Mouse (Mus musculus) embryonic facial prominence, embryonic 12.5 days (tissue): ENCODE measurements at regions not wholly inside any gene's neighbourhood (a gene's known extent, or its start where the extent isn't known, plus 50 kb on each side); places are given as distances from the start of the nearest gene placed in this dataset.
A peak's percentile ranks its signal among the peaks of the same experiment; 100 is the strongest.

Source experiments
- ATAC-seq: fragments of 200-750 bp; cut with Nextera tagmentation; 2 replicates; pipeline ENCODE4 v1.8.0; 2017; ENCODE audit not compliant: insufficient number of reproducible peaks, insufficient read depth, low FRiP score, low TSS enrichment
- H3K27ac ChIP-seq: fragments of 300-500 bp; sonication (generic); 2 replicates; pipeline ENCODE4 v1.5.1; 2016; ENCODE audit warnings: mild to moderate bottlenecking
- H3K27me3 ChIP-seq: fragments of 300-500 bp; sonication (generic); 2 replicates; pipeline ENCODE4 v1.6.1; 2016; ENCODE audit warnings: mild to moderate bottlenecking, moderate library complexity
- H3K36me3 ChIP-seq: fragments of 300-500 bp; sonication (generic); 2 replicates; pipeline ENCODE4 v1.6.1; 2016; ENCODE audit warnings: mild to moderate bottlenecking
- H3K4me1 ChIP-seq: fragments of 300-500 bp; sonication (generic); 2 replicates; pipeline ENCODE4 v1.6.1; 2016
- H3K4me2 ChIP-seq: fragments of 300-500 bp; sonication (generic); replicated peaks from 2 replicates; pipeline ENCODE4 v1.6.1; 2016; ENCODE audit warnings: mild to moderate bottlenecking, moderate library complexity
- H3K4me3 ChIP-seq: fragments of 300-500 bp; sonication (generic); 2 replicates; pipeline ENCODE4 v1.5.1; 2016; ENCODE audit warnings: mild to moderate bottlenecking
- H3K9ac ChIP-seq: fragments of 300-500 bp; sonication (generic); 2 replicates; pipeline ENCODE4 v1.6.1; 2016; ENCODE audit warnings: mild to moderate bottlenecking, moderate library complexity
- H3K9me3 ChIP-seq: fragments of 300-500 bp; sonication (generic); 2 replicates; pipeline ENCODE4 v1.6.1; 2016; ENCODE audit warnings: mild to moderate bottlenecking, moderate library complexity
- WGBS: fragments of 180-500 bp; shearing (Covaris S2); methylation state at CpG from one replicate; pipeline ENCODE4 v1.1.7; 2016; 5-methylcytosine and 5-hydroxymethylcytosine counted together

GRCm38 (mm10) chr2:128414588-128415240 lies 176.3 kb upstream of the Spdye4c start:
- no peak overlapping the region for H3K4me2 ChIP-seq
- no peaks in the 10 kb centered on the region; the same call in 1 of the 2 replicates for H3K4me1 ChIP-seq
- WGBS, result 82% methylated on average over 17 of the region's 17 CpGs
- no peaks in the 10 kb centered on the region for H3K36me3 ChIP-seq
- H3K4me3 ChIP-seq, result no peak overlapping the region
- H3K9me3 ChIP-seq, result no peaks in the 10 kb centered on the region
- H3K27ac ChIP-seq, result no peak overlapping the region
- ATAC-seq, result no peak
- 0 out of 2 replicates have a peak, but pooled peaks cover under 1% of the 10 kb centered on the region for H3K27me3 ChIP-seq
- no peak overlapping the region for H3K9ac ChIP-seq

GRCm38 (mm10) chr2:128416416-128416815 lies 174.6 kb upstream of the Spdye4c start:
- Histone ChIP-seq H3K4me2 (no peak overlapping the region), H3K4me1 (no peaks in the 10 kb centered on the region; the same call in 1 of the 2 replicates), H3K27ac (no peak overlapping the region), H3K27me3 (no peaks in the 10 kb centered on the region), H3K36me3 (no peaks in the 10 kb centered on the region), H3K9ac (no peak overlapping the region), H3K9me3 (no peaks in the 10 kb centered on the region), H3K4me3 (no peak overlapping the region)
- ATAC-seq, result no peak
- 66% methylated on average over 7 of the region's 7 CpGs for WGBS

GRCm38 (mm10) chr2:128418960-128419359 lies 172.0 kb upstream of the Spdye4c start:
- no peaks in the 10 kb centered on the region for H3K9me3 ChIP-seq
- no peak overlapping the region for H3K9ac ChIP-seq
- H3K4me3 ChIP-seq, result no peak overlapping the region
- no peaks in the 10 kb centered on the region for H3K27me3 ChIP-seq
- no peak for ATAC-seq
- no peak overlapping the region for H3K4me2 ChIP-seq
- no peaks in the 10 kb centered on the region; the same call in 1 of the 2 replicates for H3K4me1 ChIP-seq
- H3K36me3 ChIP-seq, result no peaks in the 10 kb centered on the region
- 81% methylated on average over 3 of the region's 3 CpGs for WGBS
- H3K27ac ChIP-seq, result no peak overlapping the region

GRCm38 (mm10) chr2:128420406-128420805 lies 170.6 kb upstream of the Spdye4c start:
- Histone ChIP-seq H3K27ac (no peak overlapping the region), H3K9ac (no peak overlapping the region), H3K4me3 (no peak overlapping the region), H3K4me2 (no peak overlapping the region), H3K27me3 (no peaks in the 10 kb centered on the region), H3K4me1 (no peaks in the 10 kb centered on the region; the same call in 1 of the 2 replicates), H3K36me3 (no peaks in the 10 kb centered on the region), H3K9me3 (no peaks in the 10 kb centered on the region)
- ATAC-seq, result no peak
- WGBS, result 71% methylated on average over 10 of the region's 10 CpGs

GRCm38 (mm10) chr2:128422677-128423076 lies 168.3 kb upstream of the Spdye4c start:
- Histone ChIP-seq H3K4me2 (no peak overlapping the region), H3K9me3 (no peaks in the 10 kb centered on the region), H3K36me3 (no peaks in the 10 kb centered on the region), H3K27ac (no peak overlapping the region), H3K4me3 (no peak overlapping the region), H3K27me3 (no peaks in the 10 kb centered on the region), H3K4me1 (no peaks in the 10 kb centered on the region; the same call in 1 of the 2 replicates), H3K9ac (no peak overlapping the region)
- ATAC-seq, result no peak
- WGBS, result 37% methylated on average over 6 of the region's 6 CpGs

- Histone ChIP-seq H3K27me3 (no peaks in the 10 kb centered on the region), H3K9me3 (no peaks in the 10 kb centered on the region), H3K36me3 (no peaks in the 10 kb centered on the region), H3K4me1 (peaks cover 14% of the 10 kb centered on the region), H3K27ac (no peak overlapping the region), H3K4me3 (no peak overlapping the region), H3K4me2 (no peak overlapping the region), H3K9ac (no peak overlapping the region)
- 73% methylated on average over 7 of the region's 7 CpGs for WGBS
- ATAC-seq, result no peak
These were observed 166.8 kb upstream of the Spdye4c start for GRCm38 (mm10) chr2:128424236-128424635.

GRCm38 (mm10) chr2:128427181-128427880 lies 163.7 kb upstream of the Spdye4c start:
- Histone ChIP-seq H3K4me2 (no peak overlapping the region), H3K4me1 (peaks cover 27% of the 10 kb centered on the region), H3K9me3 (no peaks in the 10 kb centered on the region), H3K36me3 (no peaks in the 10 kb centered on the region), H3K27me3 (no peaks in the 10 kb centered on the region), H3K9ac (no peak overlapping the region), H3K4me3 (no peak overlapping the region), H3K27ac (no peak overlapping the region)
- WGBS, result 86% methylated on average over 6 of the region's 6 CpGs
- no peak for ATAC-seq

GRCm38 (mm10) chr2:128428154-128428553 lies 162.9 kb upstream of the Spdye4c start:
- peaks cover 27% of the 10 kb centered on the region for H3K4me1 ChIP-seq
- no peaks in the 10 kb centered on the region for H3K27me3 ChIP-seq
- 13% methylated on average over 7 of the region's 7 CpGs for WGBS
- H3K27ac ChIP-seq, result no peak overlapping the region
- H3K4me2 ChIP-seq, result no peak overlapping the region
- no peaks in the 10 kb centered on the region for H3K36me3 ChIP-seq
- H3K9ac ChIP-seq, result no peak overlapping the region
- H3K9me3 ChIP-seq, result no peaks in the 10 kb centered on the region
- no peak for ATAC-seq
- no peak overlapping the region for H3K4me3 ChIP-seq

- ATAC-seq, result no peak
- Histone ChIP-seq H3K27ac (peak overlapping the region; percentile 37; the same call in 1 of the 2 replicates), H3K4me1 (peaks cover 27% of the 10 kb centered on the region), H3K27me3 (no peaks in the 10 kb centered on the region), H3K4me3 (no peak overlapping the region), H3K9me3 (no peaks in the 10 kb centered on the region), H3K9ac (no peak overlapping the region), H3K4me2 (no peak overlapping the region), H3K36me3 (no peaks in the 10 kb centered on the region)
- WGBS, result 46% methylated on average over 18 of the region's 18 CpGs
These were observed 162.1 kb upstream of the Spdye4c start for GRCm38 (mm10) chr2:128428651-128429633.

- 67% methylated on average over 7 of the region's 7 CpGs for WGBS
- H3K9ac ChIP-seq, result no peak overlapping the region
- no peaks in the 10 kb centered on the region for H3K9me3 ChIP-seq
- H3K4me2 ChIP-seq, result no peak overlapping the region
- no peaks in the 10 kb centered on the region for H3K27me3 ChIP-seq
- no peak overlapping the region for H3K27ac ChIP-seq
- no peaks in the 10 kb centered on the region for H3K36me3 ChIP-seq
- peaks cover 28% of the 10 kb centered on the region for H3K4me1 ChIP-seq
- no peak overlapping the region for H3K4me3 ChIP-seq
- no peak for ATAC-seq
These were observed 161.2 kb upstream of the Spdye4c start for GRCm38 (mm10) chr2:128429786-128430185.

- H3K36me3 ChIP-seq, result no peaks in the 10 kb centered on the region
- no peaks in the 10 kb centered on the region for H3K27me3 ChIP-seq
- H3K9me3 ChIP-seq, result no peaks in the 10 kb centered on the region
- H3K4me2 ChIP-seq, result no peak overlapping the region
- no peak overlapping the region for H3K27ac ChIP-seq
- 36% methylated on average over 9 of the region's 9 CpGs for WGBS
- no peak overlapping the region for H3K9ac ChIP-seq
- ATAC-seq, result no peak
- peaks cover 31% of the 10 kb centered on the region for H3K4me1 ChIP-seq
- H3K4me3 ChIP-seq, result no peak overlapping the region
These were observed 160.2 kb upstream of the Spdye4c start for GRCm38 (mm10) chr2:128430776-128431291.
